Mouse (Mus musculus): Measurements from ENCODE around the gene Asic1.

- TF ChIP-seq POLR2A (IDR thresholded peaks at IDR 0.05; ENCODE audit: borderline replicate concordance, control insufficient read depth, low read depth, low read length) (no peak), CTCF (IDR thresholded peaks at IDR 0.05; ENCODE audit: control insufficient read depth, insufficient read depth, low read length) (no peak)
These were observed 41.3 kb downstream of the Asic1 start for GRCm38 (mm10) chr15:99711491-99711890.
